Mouse (Mus musculus) embryo, embryonic 11 days (tissue): Measurements from ENCODE around the gene Kcnj9.

Experiments
- DNase-seq: peaks from one replicate; pipeline ENCODE4 v3.0.0-alpha.2; 2015

The Kcnj9 gene

GRCm38 (mm10) chr1:172288900-172289616 lies 40.1 kb downstream of the Kcnj9 start:
- no peak for DNase-seq

GRCm38 (mm10) chr1:172286740-172287139 lies 42.4 kb downstream of the Kcnj9 start:
- DNase-seq = no peak

- no peak for DNase-seq
These were observed 44.9 kb downstream of the Kcnj9 start for GRCm38 (mm10) chr1:172284221-172284620.

GRCm38 (mm10) chr1:172283073-172283472 lies 46.0 kb downstream of the Kcnj9 start:
- DNase-seq = no peak

GRCm38 (mm10) chr1:172281522-172282254 lies 47.4 kb downstream of the Kcnj9 start:
- DNase-seq = no peak

- no peak for DNase-seq
These were observed 49.2 kb downstream of the Kcnj9 start for GRCm38 (mm10) chr1:172279768-172280509.

GRCm38 (mm10) chr1:172278328-172278727 lies 50.8 kb downstream of the Kcnj9 start:
- no peak for DNase-seq

- no peak for DNase-seq
These were observed 51.9 kb downstream of the Kcnj9 start for GRCm38 (mm10) chr1:172277172-172277571.

- DNase-seq = no peak
These were observed 54.6 kb downstream of the Kcnj9 start for GRCm38 (mm10) chr1:172274547-172274946.

- no peak for DNase-seq
These were observed 55.0 kb downstream of the Kcnj9 start for GRCm38 (mm10) chr1:172274116-172274515.

GRCm38 (mm10) chr1:172273386-172273785 lies 55.7 kb downstream of the Kcnj9 start:
- no peak for DNase-seq

- DNase-seq = peak; percentile 51
These were observed 57.4 kb downstream of the Kcnj9 start for GRCm38 (mm10) chr1:172271765-172272164.

GRCm38 (mm10) chr1:172271208-172271607 lies 57.9 kb downstream of the Kcnj9 start:
- no peak for DNase-seq
